Mouse (Mus musculus) small intestine, adult 2 months (tissue): ENCODE results near the gene Gipc1.

ENCODE experiments used
- CTCF ChIP-seq: fragments of 200-500 bp; IDR thresholded peaks from 2 replicates; pipeline ENCODE4 v1.5.1; 2012; ENCODE audit warnings: low read depth, mild to moderate bottlenecking, control low read depth, inconsistent platforms, low read length, moderate library complexity, mixed read lengths; ENCODE audit not compliant: insufficient replicate concordance, insufficient read length; ENCODE audit errors: extremely low read depth
- POLR2A ChIP-seq: fragments of 200-500 bp; IDR thresholded peaks from 2 replicates; pipeline ENCODE4 v1.6.1; 2012; ENCODE audit warnings: low read depth, mild to moderate bottlenecking, control low read depth, inconsistent platforms, low read length, moderate library complexity

DNA sequence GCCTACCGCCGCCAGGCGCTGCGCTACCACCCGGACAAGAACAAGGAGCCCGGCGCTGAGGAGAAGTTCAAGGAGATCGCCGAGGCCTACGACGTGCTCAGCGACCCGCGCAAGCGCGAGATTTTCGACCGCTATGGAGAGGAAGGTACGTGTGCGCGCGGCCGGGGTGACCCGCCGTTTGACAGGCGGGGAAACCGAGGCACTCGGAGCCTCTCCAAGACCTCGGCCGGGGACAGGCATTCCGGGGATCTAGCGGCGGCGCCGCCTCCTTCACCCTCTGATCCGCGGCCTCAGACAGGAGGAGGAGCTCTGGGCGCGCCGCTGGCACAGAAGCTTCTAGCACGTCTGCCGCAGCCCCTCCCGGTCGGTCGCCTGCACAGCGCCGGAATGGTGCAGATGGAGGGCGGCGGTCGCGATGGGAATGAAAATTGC lies 44.1 kb upstream of the Gipc1 start:
- TF ChIP-seq CTCF (no peak), POLR2A (no peak; the same call in 1 of the 2 replicates)
